Mouse (Mus musculus) spleen, adult 2 months (tissue): ENCODE data around the gene Sox13.

ENCODE experiments used
- CTCF ChIP-seq: fragments of 200-500 bp; IDR thresholded peaks from 2 replicates; pipeline ENCODE4 v1.5.1; 2011; ENCODE audit warnings: mild to moderate bottlenecking, inconsistent platforms; ENCODE audit not compliant: insufficient read depth, insufficient read length, insufficient replicate concordance; ENCODE audit errors: extremely low read depth
- POLR2A ChIP-seq: fragments of 200-500 bp; IDR thresholded peaks from 2 replicates; pipeline ENCODE4 v1.6.1; 2011; ENCODE audit warnings: low read depth, low read length, inconsistent platforms

- TF ChIP-seq CTCF: no peak
- TF ChIP-seq POLR2A: no peak
Measured at GRCm38 (mm10) chr1:133423166-133423542, 1.0 kb downstream of the Sox13 start.
